Mouse (Mus musculus): ENCODE results near the gene Tmc5. TPM values are rescaled to one million over a fixed set of nuclear protein-coding genes. Genes with fewer than 3 reads are reported as not detected.
A peak's percentile ranks its signal among the peaks of the same experiment; 100 is the strongest.

Tmc5 gene
- polyA plus RNA-seq, 1 experiment from 2014 or later, result 0.15 TPM

DNA sequence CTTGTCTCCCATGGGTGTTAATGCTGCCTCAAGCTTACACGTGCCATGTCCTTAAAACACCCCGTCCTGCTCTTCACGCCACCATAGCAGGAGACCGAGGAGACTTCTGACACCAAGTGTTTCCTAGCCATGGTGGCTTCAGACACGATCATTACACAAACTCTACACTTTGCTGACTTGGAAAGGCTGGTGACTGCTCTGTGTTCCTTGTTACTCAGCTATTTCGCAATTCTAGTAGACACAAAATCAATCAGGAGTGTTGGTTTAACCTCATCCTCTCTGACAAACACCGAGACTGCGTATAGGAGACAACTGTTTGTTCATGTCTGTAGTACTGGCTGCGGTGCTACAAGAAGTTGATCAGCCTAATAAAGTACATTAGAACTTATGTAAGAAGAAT, 101.8 kb downstream of the Tmc5 start:
- Histone ChIP-seq H3K27ac (replicated peaks; ENCODE audit: low read depth, low read length) (no peak overlapping the region), H3K4me1 (ENCODE audit: control insufficient read depth, insufficient read depth, low read length) (no peaks in the 10 kb centered on the region), H3K4me2 (ENCODE audit: low read depth, low read length) (no peak overlapping the region), H3K9me3 (replicated peaks; ENCODE audit: control insufficient read depth, low read length) (no peaks in the 10 kb centered on the region), H3K27me3 (ENCODE audit: control insufficient read depth, insufficient read depth, low read length) (no peaks in the 10 kb centered on the region), H3K36me3 (replicated peaks; ENCODE audit: control insufficient read depth, insufficient read depth, low read depth, low read length) (no peaks in the 10 kb centered on the region; the same call in 1 of the 2 replicates), H3K9ac (replicated peaks; ENCODE audit: low read length) (no peak overlapping the region), H3K4me3 (ENCODE audit: low read depth, low read length) (no peak overlapping the region)
- DNase-seq (ENCODE audit: low spot score) (no peak), ATAC-seq (replicated peaks; ENCODE audit: insufficient number of reproducible peaks, low FRiP score, low TSS enrichment, low read depth) (no peak)
- 96% methylated on average over 9 of the region's 9 CpGs for WGBS

DNA sequence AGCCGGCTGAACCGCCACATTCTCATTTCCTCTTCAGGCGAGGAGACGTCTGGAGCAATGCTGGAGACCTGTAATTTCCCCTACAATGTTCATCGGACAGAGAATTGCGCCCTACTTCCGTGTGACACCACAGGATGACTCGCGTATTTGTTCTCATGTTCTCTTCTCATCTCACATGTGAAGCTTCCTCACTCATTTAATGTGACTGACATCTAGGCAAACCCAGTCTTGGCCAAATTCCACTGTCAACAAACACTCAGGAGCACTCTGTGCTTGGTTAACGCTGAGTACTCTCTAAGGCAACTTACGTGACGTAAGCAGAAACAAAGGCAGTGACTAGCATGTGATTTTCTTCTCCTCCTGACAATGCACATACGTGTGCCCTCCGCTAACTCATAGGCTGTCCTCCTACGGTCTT, 106.1 kb downstream of the Tmc5 start:
- ATAC-seq (replicated peaks; ENCODE audit: insufficient number of reproducible peaks, low FRiP score, low TSS enrichment, low read depth), result no peak
- Histone ChIP-seq H3K9me3 (replicated peaks; ENCODE audit: control insufficient read depth, low read length) (no peaks in the 10 kb centered on the region), H3K4me2 (ENCODE audit: low read depth, low read length) (no peak overlapping the region), H3K36me3 (replicated peaks; ENCODE audit: control insufficient read depth, insufficient read depth, low read depth, low read length) (no peaks in the 10 kb centered on the region; the same call in 1 of the 2 replicates), H3K9ac (replicated peaks; ENCODE audit: low read length) (no peak overlapping the region), H3K4me1 (ENCODE audit: control insufficient read depth, insufficient read depth, low read length) (peaks cover 2% of the 10 kb centered on the region; the same call in 1 of the 2 replicates), H3K27ac (replicated peaks; ENCODE audit: low read depth, low read length) (no peak overlapping the region), H3K27me3 (ENCODE audit: control insufficient read depth, insufficient read depth, low read length) (no peaks in the 10 kb centered on the region), H3K4me3 (ENCODE audit: low read depth, low read length) (no peak overlapping the region)
- no peak for DNase-seq (ENCODE audit: low spot score)
- 90% methylated on average over 15 of the region's 15 CpGs for WGBS

DNA sequence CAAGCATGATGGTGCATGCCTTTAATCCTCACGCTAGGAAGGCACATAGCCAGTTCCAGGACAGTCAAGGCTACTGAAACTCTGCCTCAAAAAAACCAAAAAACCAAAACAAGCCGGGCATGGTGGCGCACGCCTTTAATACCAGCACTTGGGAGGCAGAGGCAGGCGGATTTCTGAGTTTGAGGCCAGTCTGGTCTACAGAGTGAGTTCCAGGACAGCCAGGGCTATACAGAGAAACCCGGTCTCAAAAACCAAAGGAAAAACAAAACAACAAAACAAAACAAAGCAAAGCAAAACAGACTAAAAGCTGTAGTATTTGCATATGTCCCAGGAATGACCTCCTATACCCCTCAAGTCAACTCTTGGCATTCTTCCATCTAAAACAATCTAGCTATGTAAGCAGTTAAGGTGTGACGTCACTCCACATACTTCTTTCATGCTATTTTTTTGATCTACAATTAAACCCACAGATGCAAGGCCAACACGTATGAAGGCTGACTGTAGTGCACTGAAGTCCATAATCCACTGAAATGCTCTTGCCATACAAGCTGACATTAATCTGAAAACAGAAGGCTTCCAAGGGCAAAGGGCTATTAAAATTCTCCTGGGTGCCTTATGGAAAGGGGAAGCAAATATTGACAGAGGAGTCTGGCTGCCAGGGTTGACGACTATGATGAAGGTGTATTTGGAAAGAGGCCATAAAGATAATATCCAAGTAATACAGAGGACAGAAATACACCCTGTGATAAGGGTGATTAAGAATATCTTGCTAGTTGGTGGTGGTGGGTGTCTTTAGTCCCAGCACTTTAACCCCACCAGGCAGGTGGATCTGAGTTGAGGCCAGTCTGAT, 107.1 kb downstream of the Tmc5 start:
- ATAC-seq (replicated peaks; ENCODE audit: insufficient number of reproducible peaks, low FRiP score, low TSS enrichment, low read depth) (no peak), DNase-seq (ENCODE audit: low spot score) (no peak)
- H3K4me3 ChIP-seq (ENCODE audit: low read depth, low read length), result peak overlapping the region; percentile 90
- no peaks in the 10 kb centered on the region for H3K27me3 ChIP-seq (ENCODE audit: control insufficient read depth, insufficient read depth, low read length)
- peaks cover 2% of the 10 kb centered on the region; the same call in 1 of the 2 replicates for H3K4me1 ChIP-seq (ENCODE audit: control insufficient read depth, insufficient read depth, low read length)
- H3K27ac ChIP-seq (replicated peaks; ENCODE audit: low read depth, low read length), result no peak overlapping the region
- H3K9me3 ChIP-seq (replicated peaks; ENCODE audit: control insufficient read depth, low read length), result no peaks in the 10 kb centered on the region
- no peaks in the 10 kb centered on the region for H3K36me3 ChIP-seq (replicated peaks; ENCODE audit: control insufficient read depth, insufficient read depth, low read depth, low read length)
- WGBS, result 83% methylated on average over 9 of the region's 9 CpGs
- H3K9ac ChIP-seq (replicated peaks; ENCODE audit: low read length), result no peak overlapping the region
- peak overlapping the region; percentile 19; the same call in 1 of the 2 replicates for H3K4me2 ChIP-seq (ENCODE audit: low read depth, low read length)

DNA sequence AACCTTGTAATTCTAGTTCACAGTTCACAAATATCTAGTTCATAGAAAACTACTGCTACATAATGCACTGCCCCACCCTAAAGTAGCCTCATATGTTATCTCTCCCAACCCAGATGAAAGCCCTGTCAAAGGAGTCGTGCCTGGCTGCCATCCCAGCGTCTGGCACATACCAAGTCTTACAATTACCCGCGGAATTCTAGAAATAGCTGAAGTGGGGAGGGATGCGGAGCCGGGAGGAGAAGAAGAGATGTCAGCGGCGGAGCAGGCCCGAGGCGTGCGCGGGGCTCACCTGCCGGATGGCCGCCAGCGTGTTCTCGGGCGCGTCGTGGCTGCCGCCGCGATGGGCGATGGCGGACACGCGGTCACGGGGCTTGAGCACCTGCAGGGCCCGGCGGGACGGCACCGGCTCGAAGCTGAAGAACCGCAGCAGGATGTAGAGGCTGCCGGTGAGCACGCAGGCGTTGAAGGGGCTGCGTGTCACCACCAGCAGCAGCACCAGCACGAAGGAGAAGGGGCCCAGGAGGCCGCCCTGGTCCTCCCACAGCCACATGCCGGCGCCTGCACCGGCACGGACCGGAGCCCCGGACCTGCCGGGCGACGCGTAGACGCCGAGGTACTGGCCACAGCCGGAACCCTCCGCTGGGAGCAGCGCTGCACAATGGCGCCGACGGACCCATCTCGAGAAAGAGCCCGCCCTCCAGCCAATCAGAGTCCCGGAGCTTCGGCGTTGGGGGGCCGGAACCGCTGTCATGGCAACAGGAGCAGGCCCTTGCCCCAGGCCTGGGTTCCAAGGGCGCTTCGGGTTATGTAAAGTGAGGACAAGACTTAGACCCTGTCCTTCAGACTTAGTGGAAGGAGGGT, 108.2 kb downstream of the Tmc5 start, which contains the start of gene Gde1:
TSS of gene Gde1 (minus strand) at position 678 of the 861 bp plus-strand sequence.
- H3K36me3 ChIP-seq (replicated peaks; ENCODE audit: control insufficient read depth, insufficient read depth, low read depth, low read length), result no peaks in the 10 kb centered on the region
- DNase-seq (ENCODE audit: low spot score) (peak; percentile 94), ATAC-seq (replicated peaks; ENCODE audit: insufficient number of reproducible peaks, low FRiP score, low TSS enrichment, low read depth) (peak; percentile 96)
- no peaks in the 10 kb centered on the region for H3K27me3 ChIP-seq (ENCODE audit: control insufficient read depth, insufficient read depth, low read length)
- H3K9me3 ChIP-seq (replicated peaks; ENCODE audit: control insufficient read depth, low read length), result no peaks in the 10 kb centered on the region
- H3K4me1 ChIP-seq (ENCODE audit: control insufficient read depth, insufficient read depth, low read length), result peaks cover 2% of the 10 kb centered on the region; the same call in 1 of the 2 replicates
- WGBS, result under 1% methylated on average over 66 of the region's 66 CpGs
- H3K27ac ChIP-seq (replicated peaks; ENCODE audit: low read depth, low read length), result 0 out of 2 replicates have a peak within 1 kb of the TSS, but pooled peaks have one; percentile 41
- H3K4me2 ChIP-seq (ENCODE audit: low read depth, low read length), result peak within 1 kb of the TSS; percentile 86
- peak within 1 kb of the TSS; percentile 90 for H3K4me3 ChIP-seq (ENCODE audit: low read depth, low read length)
- peak within 1 kb of the TSS; percentile 84 for H3K9ac ChIP-seq (replicated peaks; ENCODE audit: low read length)

DNA sequence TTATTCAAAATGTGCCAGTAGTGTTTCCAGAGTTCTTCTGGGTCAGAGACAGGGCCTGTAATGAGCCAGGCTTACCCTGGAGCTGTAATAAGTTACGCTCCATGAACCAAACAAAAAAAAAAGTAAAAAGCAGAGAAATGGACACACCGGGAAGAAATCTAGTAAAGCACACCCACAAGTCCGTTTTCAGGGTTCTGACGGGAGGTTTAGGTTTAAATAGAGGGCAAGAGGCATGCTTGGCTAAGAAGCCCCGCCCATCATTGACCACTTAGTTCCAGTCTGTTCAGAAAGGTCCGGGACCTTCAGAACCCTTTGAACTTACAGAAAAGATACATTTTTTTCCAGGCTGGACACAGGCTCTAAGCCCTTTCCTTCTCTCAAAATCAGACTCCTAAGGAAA, 109.0 kb downstream of the Tmc5 start:
- DNase-seq (ENCODE audit: low spot score) (no peak), ATAC-seq (replicated peaks; ENCODE audit: insufficient number of reproducible peaks, low FRiP score, low TSS enrichment, low read depth) (no peak)
- H3K4me2 ChIP-seq (ENCODE audit: low read depth, low read length), result peak overlapping the region; percentile 86
- H3K9me3 ChIP-seq (replicated peaks; ENCODE audit: control insufficient read depth, low read length), result no peaks in the 10 kb centered on the region
- no peaks in the 10 kb centered on the region for H3K36me3 ChIP-seq (replicated peaks; ENCODE audit: control insufficient read depth, insufficient read depth, low read depth, low read length)
- no peak overlapping the region for H3K27ac ChIP-seq (replicated peaks; ENCODE audit: low read depth, low read length)
- H3K4me3 ChIP-seq (ENCODE audit: low read depth, low read length), result peak overlapping the region; percentile 90
- WGBS, result 29% methylated on average over 6 of the region's 6 CpGs
- H3K27me3 ChIP-seq (ENCODE audit: control insufficient read depth, insufficient read depth, low read length), result no peaks in the 10 kb centered on the region
- H3K9ac ChIP-seq (replicated peaks; ENCODE audit: low read length), result no peak overlapping the region
- H3K4me1 ChIP-seq (ENCODE audit: control insufficient read depth, insufficient read depth, low read length), result peaks cover 2% of the 10 kb centered on the region; the same call in 1 of the 2 replicates

DNA sequence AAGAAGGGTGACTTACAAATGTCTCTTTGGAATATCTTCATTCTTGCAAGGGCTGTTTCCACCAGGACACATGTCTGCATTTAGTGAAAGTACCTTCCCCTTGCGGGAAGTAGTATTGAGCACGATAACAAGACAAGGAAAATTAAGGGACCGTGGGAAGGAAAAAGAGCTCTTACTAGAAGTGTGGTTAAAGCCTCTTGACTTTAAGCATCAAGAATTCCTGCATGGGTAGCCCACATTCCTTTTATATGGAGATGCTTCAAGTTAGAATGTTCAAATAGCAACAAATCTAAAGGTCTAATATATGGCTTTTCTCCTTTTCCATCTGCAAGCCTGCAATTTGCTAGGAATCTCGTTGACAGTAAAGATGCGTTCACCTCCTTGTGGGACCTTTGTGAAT, 109.4 kb downstream of the Tmc5 start:
- Histone ChIP-seq H3K4me3 (ENCODE audit: low read depth, low read length) (no peak overlapping the region), H3K9me3 (replicated peaks; ENCODE audit: control insufficient read depth, low read length) (no peaks in the 10 kb centered on the region), H3K4me1 (ENCODE audit: control insufficient read depth, insufficient read depth, low read length) (peaks cover 2% of the 10 kb centered on the region; the same call in 1 of the 2 replicates), H3K9ac (replicated peaks; ENCODE audit: low read length) (no peak overlapping the region), H3K27me3 (ENCODE audit: control insufficient read depth, insufficient read depth, low read length) (no peaks in the 10 kb centered on the region), H3K4me2 (ENCODE audit: low read depth, low read length) (no peak overlapping the region), H3K27ac (replicated peaks; ENCODE audit: low read depth, low read length) (no peak overlapping the region), H3K36me3 (replicated peaks; ENCODE audit: control insufficient read depth, insufficient read depth, low read depth, low read length) (no peaks in the 10 kb centered on the region)
- 90% methylated on average over 5 of the region's 5 CpGs for WGBS
- no peak for ATAC-seq (replicated peaks; ENCODE audit: insufficient number of reproducible peaks, low FRiP score, low TSS enrichment, low read depth)
- DNase-seq (ENCODE audit: low spot score), result no peak

DNA sequence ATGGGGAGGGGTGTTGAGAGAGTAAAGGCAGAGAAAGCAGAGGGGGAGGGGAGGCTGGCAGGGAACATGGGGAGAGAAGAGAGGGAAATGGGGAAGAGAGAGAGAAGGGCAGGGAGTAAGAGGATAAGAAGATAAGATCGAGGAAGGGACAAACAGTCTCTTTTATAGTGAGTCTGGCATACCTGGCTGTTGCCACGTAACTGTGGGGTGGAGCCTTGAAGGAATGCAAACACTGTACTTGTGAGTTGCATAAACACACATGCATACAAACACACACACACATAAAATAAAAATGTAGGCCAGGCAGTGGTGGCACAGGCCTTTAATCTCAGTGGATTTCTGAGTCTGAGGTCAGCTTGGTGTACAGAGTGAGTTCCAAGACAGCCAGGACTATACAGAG, 110.1 kb downstream of the Tmc5 start:
- WGBS, result 75% methylated on average over 2 of the region's 2 CpGs
- H3K9ac ChIP-seq (replicated peaks; ENCODE audit: low read length), result no peak overlapping the region
- no peaks in the 10 kb centered on the region for H3K27me3 ChIP-seq (ENCODE audit: control insufficient read depth, insufficient read depth, low read length)
- H3K4me3 ChIP-seq (ENCODE audit: low read depth, low read length), result no peak overlapping the region
- H3K27ac ChIP-seq (replicated peaks; ENCODE audit: low read depth, low read length), result no peak overlapping the region
- no peaks in the 10 kb centered on the region for H3K9me3 ChIP-seq (replicated peaks; ENCODE audit: control insufficient read depth, low read length)
- H3K4me2 ChIP-seq (ENCODE audit: low read depth, low read length), result no peak overlapping the region
- no peak for ATAC-seq (replicated peaks; ENCODE audit: insufficient number of reproducible peaks, low FRiP score, low TSS enrichment, low read depth)
- peaks cover 2% of the 10 kb centered on the region; the same call in 1 of the 2 replicates for H3K4me1 ChIP-seq (ENCODE audit: control insufficient read depth, insufficient read depth, low read length)
- no peak for DNase-seq (ENCODE audit: low spot score)
- no peaks in the 10 kb centered on the region for H3K36me3 ChIP-seq (replicated peaks; ENCODE audit: control insufficient read depth, insufficient read depth, low read depth, low read length)

Measured in embryonic facial prominence, embryonic 11.5 days (tissue).